Mouse (Mus musculus) heart, postnatal 36 days (tissue): ENCODE results near the gene Sema6b. TPM values are rescaled to one million over a fixed set of nuclear protein-coding genes. Genes with fewer than 3 reads are reported as not detected.
"Not testable (repeated sequence)": the region's sequence is repeated elsewhere in the genome, so short reads cannot be mapped to it uniquely, and the experiment has no call there.

ENCODE experiments used
- DNase-seq, 2 experiments: peaks; one replicate each; pipeline ENCODE4 v3.0.0; 2021 to 2022
- intact Hi-C: fragments of 180-260 bp; cut with DNase I; formaldehyde crosslinking; loops from one replicate; pipeline ENCODE4 v1.15.1; 2025
- total RNA-seq, 2 experiments: library from RNA; stranded (reverse); gene quantifications; 2 replicates each; pipeline ENCODE4 v1.2.3; 2021

Gene Sema6b
- total RNA-seq, 2 experiments from 2014 or later, result 7.5 to 10.2 TPM

DNA sequence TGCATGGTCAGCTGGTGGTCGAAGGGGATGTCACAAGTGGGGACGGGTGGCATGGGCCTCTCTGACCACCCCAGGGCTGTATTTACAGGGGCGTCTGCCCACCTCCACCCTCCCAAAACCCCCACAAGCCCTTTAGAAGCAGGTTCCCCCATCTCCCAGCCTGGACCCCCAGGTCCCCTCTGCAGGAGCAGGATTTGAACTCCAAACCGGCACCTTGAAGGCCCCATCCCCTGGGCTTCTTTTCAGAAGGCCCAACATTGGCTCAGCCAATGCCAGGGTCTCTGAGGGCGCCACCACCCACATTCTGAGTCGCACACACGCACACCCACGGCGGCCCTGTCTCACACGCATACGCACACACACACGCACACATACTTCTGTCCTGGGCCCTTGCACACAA lies 17.0 kb downstream of the Sema6b start:
- intact Hi-C loops, result no loop called here
- peak in 1 of 2 experiments; percentile 3 for DNase-seq

DNA sequence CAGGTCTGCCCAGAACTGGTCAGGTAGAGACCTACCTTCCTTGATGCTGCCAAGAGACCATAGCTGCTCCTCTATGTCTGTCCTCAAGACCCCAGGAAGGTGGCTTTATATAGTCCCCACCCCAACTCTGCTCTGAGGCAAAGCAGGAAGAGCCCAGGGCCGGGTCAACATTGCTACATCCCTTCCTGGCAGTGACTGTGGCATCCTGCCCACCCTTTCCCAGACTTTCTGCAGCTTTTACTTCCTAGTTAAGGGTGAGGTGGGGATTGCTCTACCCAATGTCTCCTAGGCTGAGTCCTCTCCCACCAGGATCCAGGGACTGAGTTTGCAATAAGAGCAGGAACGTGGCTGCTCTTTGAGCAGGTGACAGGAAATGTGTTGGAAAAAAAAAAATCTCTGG lies 18.3 kb downstream of the Sema6b start, which contains the start of gene Lrg1:
TSS of gene Lrg1 (minus strand) at position 176 of the 400 bp plus-strand sequence.
- intact Hi-C loops, result no loop called here
- no peak for DNase-seq

DNA sequence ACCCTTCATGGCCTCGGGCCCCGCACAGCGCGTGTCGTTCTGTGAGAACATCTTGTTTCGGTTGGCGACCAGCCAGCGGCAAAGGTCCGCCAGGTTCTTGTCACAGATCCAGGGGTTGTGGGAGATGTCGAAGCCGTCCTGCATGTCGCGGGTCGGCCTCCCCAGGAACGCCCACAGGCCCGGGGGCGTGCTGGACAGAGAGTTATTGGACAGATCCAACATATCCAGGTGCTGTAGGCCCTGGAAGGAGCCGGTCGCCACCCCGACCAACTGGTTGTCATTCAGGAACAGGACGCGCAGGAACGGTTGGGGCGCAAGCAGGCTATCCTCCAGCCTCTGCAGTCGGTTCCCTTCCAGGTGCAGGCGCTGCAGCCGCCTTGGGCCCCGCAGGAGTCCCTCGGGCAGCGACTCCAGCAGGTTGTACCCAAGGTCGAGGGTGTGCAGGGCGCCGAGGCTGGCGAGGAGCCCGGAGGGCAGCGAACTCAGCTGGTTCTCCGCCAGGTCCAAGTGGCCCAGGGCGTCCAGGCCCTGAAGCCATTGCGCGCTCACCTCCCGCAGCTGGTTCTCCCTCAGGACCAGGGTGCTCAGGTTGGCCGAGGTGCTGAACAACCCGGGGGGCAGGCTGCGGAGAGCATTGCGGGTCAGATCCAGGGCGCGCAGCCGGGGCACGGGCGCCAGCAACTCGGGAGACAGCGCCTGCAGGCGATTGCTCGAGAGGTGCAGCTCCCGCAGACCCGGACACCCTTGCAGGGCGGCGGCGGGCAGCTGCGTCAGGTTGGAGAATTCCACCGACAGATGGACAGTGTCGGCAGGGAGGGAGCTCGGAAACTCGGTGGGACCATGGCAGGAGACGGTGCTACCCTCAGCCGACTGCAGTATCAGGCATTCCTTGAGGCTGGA lies 19.9 kb downstream of the Sema6b start:
- intact Hi-C loops, result no loop called here
- DNase-seq, result peak; percentile 73 to 77

DNA sequence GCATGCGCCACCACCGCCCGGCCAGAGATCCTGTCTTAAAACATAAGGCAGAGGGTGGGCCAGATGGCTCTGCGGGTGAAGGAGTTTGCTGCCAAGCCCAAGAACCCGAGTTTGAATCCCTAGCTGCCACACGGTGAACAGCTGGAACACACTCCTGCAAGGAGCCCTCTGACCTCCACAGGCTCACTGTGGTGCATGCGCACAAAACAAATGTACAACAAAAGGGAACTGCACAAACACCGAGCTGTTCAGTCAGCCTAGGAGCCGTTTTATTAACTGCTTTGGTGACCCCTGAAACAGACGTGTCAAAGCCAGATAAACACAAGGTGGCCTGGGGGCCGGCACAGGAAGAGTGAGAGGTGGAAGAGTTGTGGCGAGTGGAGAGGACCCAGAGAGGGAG lies 20.7 kb downstream of the Sema6b start:
- intact Hi-C loops, result no loop called here
- no peak for DNase-seq

DNA sequence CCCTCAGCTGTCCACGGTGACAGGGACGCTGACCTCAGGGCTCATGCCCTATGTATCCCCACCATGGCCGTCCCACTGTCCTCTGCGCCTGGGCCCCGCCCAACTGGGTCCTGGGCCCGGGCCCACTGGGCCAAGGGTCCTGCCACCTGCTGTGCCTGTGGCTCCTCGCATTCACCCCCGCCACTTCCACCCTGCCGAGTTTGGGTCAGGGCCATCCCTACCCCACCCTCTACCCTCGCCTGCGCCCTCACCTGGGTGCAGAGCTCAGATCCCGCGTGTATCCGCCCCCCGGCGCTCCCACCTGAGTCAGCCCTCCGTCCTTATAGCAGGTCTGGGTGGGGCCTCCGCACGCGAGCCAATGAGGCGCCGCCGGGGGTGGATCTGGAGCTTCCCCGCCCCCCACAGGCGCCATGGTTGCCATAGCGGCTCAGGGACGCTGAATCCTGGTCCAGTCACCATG lies 22.9 kb downstream of the Sema6b start, which contains the start of gene Plin5:
TSS of gene Plin5 (minus strand) at position 346 of the 460 bp plus-strand sequence.
- intact Hi-C loops, result no loop called here

DNA sequence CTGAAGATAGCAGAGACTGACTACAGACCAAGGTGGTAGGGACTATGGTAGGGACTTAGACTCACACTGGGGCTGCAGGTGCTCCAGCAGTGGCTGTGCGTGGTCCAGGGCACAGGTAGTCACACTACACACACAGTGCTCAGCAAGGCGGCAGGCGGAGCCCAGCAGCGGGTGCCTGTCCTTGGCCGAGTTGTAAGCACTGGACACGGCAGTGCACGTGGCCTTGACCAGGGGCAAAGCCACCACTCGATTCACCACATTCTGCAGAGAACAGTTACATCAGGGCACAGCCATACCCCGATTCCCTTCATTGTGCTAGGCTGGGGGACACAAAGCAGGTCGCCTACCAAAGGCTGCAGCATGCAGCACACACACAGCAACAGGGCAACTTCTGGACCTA lies 23.9 kb downstream of the Sema6b start:
- intact Hi-C loops, result no loop called here
- no peak for DNase-seq

More for the DNA sequence above, 22.9 kb downstream of the Sema6b start, which contains the start of gene Plin5:
- DNase-seq, result peak; percentile 69 to 77

DNA sequence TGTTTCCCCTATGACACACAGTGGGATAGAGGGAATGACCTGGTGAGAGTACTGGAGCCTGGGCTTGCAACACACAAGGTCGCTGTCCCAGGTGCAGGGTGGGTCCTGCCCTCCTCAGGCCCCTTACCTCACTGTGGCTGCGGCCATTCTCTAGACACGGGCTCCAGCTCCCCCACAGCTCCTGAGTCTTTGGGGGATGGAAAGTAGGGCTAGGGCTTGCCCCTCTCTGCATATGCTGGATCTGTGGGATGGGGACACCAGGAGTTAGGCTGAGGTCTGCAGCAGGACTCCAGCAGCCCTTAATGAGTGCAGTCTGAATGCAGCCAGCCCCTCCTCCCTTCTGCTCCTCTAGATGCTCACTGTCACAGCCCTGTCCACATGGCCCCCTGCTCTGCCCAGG lies 27.4 kb downstream of the Sema6b start:
- no peak for DNase-seq
- intact Hi-C loops, result loop anchor here (5.0 kb wide), 1 partner anchor 145 kb away; the partner anchor contains the start of gene Fem1a

DNA sequence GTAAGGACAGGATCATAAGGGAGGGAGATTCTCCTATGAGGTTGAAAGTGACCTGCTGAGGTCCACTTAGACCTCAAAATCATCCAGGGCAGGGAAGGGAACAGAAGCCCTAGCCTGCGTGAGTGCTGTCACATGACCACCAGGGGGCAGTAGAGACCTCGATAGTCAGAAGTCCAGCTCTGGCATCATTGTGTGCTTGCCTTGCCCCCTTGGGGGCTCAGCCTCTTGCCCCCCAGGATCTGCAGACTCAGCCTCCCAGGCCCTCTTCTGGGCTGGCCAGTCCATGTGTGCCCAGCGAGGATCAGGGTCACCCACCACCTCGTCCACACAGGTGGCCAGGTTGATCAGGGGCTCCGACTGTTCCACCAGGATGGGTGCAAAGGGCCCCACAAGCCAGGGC lies 28.3 kb downstream of the Sema6b start:
- intact Hi-C loops, result loop anchor here (5.0 kb wide), 1 partner anchor 145 kb away; the partner anchor contains the start of gene Fem1a
- peak; percentile 70 to 73 for DNase-seq

DNA sequence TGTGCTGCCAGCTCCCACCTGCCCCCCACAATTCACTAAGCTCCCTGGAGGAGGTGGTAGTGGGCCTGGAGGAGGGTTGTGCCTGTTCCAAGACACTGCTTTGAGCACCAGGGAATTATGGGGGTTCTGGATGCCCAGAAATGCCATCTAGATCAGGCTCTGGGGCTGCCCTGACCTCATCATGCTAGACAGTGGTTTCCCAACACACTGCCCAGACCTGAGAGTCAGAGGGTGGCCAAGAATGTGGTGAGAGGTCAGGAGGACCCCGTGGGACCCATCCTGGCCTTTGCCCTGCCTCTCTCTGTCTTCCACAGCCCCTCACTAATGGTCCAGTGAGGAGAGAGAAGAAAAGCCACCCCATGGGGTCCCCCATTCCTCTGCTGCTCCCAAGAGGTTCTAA lies 29.1 kb downstream of the Sema6b start:
- no peak for DNase-seq
- intact Hi-C loops, result loop anchor here (5.0 kb wide), 1 partner anchor 146 kb away; the partner anchor contains the start of gene Fem1a

DNA sequence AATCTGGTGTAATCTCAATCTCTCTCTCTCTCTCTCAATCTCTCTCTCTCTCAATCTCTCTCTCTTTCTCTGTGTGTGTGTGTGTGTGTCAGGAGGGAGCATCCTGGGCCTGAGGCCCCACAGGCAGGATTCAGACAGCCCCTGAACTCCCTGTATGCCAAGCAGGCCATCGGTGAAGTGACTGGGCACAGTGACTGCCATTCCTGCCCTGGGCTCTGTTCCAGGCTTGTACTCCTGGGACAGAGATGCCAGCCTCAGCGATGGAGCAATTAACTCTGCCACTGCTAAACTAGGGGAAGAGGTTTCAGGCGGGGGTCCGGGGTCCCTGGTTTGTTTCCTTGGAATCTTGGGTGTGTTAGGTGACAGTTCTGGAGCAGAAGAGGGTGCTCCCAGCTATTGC lies 29.6 kb downstream of the Sema6b start:
- intact Hi-C loops, result loop anchor here (5.0 kb wide), 1 partner anchor 147 kb away; the partner anchor contains the start of gene Fem1a
- peak; percentile 54 to 63 for DNase-seq

DNA sequence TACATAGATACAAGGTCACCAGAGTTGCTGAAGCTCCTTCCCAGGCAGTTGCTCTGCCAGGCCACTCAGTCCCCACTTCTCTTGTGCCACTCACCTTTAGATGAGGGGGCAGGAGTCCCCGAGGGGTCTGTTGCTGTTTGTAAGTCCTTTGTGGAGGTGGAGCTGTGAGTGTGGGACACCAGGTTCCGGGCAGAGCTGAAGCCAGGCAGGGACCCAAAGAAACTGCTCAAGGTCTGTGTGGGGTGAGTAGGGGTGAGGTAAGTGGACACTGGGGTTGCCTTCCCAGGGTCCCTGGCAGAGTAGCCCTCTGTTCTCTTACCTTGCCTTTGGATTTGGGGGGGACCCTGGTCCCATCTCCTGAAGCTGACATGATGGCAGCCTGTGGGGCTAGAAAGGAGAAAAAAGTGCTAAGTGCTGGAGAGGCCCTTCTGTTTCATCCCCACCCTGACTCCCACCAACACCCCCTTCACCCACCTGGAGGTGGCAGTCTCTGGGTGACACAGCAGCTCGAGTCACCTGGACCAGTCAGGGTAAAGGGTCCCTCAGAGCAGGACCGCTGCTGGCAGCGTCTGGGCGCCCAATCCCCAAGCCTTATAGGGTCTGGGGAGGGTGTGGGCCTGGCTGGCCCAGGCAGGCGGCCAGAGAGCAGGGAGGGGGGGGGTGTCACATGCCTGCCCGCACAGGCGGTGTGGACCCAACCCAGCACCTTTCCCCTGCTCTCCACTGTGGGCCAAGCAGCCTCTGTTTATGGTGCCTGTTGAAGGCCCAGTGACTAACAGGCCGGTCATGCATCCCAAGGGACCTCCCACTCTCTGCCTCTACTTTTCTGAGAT lies 30.7 kb downstream of the Sema6b start, which contains the start of gene Plin4:
TSS of gene Plin4 (minus strand) at position 585 of the 833 bp plus-strand sequence.
- DNase-seq, result peak; percentile 69 to 74

DNA sequence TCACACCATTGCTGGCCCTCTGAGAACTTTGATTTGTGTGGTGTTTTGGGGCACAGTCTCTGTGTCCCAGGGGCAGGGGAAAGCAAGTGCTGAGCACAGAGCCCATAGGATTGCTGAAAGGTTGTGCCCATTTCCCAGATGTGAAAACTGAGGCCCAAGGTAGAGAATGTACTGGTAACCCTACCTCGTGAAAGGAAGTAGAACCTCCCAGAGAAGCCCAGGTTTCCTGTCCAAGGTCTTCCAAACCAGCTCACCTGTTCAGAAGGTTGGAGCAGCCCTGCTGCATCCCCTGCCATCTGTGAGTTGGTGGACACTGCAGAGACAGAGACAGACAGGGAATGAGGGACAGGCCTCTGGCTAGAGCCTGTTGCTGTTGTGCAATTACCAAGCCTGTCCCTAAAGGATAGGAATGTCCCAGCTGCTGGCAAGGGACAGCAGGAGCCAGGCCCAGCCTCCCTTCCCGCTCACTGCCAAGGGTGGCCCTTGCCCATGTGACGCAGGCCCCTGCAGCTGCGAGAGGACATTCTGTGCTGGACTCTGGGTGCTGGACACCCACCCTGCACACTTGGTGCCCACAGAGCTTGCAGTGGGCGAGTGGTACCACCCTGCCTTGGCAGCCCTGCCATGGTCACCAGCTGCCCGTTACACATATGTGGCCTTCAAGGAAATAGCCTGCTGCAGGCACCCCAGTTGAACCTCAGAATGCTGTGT lies 31.7 kb downstream of the Sema6b start:
- intact Hi-C loops, result no loop called here
- peak; percentile 78 to 83 for DNase-seq

More for the DNA sequence above, 30.7 kb downstream of the Sema6b start, which contains the start of gene Plin4:
- intact Hi-C loops, result loop anchor here (5.0 kb wide), 1 partner anchor 148 kb away; the partner anchor contains the start of gene Fem1a

DNA sequence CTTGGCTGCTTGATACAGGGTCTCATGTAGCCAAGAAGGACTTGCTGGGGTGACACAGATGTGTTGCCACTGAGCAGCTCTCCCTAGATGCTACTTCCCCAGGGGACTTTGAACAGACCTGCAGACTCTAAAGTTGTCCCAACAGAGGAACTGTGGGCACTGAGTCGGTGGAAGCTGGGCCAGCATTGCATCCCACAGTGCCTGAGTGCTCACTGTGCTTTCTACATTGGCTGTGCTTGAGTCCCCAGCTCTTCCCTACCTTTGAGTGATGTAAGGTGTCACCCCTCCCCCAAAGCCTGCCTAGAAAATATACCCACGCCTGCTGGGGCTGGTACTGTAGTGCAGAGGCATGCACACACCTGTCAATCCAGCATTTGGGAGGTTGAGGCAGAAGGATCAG lies 32.4 kb downstream of the Sema6b start:
- intact Hi-C loops, result no loop called here
- DNase-seq, result no peak

DNA sequence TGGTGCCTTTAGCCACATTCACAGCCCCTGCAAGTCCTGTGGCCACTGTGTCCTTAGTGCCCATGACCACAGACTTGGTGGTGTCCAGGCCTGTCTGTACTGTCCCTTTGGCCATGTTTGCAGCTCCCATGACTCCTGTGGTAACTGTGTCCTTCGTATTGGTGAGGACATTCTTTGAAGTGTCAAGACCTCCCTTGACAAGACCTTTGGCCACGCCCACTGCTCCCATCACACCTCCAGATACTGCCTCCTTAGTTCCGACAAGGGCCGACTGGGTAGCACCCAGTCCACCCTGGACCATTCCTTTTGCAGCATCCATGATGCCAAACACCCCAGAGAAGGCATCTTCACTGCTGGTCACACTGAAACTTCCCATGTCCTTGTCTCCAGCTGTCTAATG lies 33.2 kb downstream of the Sema6b start:
- DNase-seq, result no peak
- intact Hi-C loops, result no loop called here

DNA sequence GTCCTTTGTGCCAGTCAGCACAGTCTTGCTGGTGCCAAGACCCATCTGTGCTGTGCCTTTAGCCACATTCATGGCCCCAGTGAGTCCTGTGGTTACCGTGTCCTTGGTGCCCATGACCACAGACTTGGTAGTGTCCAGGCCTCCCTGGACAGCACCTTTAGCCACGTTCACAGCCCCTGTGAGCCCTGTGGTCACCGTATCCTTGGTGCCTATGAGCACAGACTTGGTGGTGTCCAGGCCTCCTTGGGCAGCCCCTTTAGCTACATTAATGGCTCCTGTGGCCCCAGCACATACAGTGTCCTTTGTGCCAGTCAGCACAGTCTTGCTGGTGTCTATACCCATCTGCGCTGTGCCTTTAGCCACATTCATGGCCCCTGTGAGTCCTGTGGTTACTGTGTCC lies 33.7 kb downstream of the Sema6b start:
- intact Hi-C loops, DNase-seq: not testable (repeated sequence)

DNA sequence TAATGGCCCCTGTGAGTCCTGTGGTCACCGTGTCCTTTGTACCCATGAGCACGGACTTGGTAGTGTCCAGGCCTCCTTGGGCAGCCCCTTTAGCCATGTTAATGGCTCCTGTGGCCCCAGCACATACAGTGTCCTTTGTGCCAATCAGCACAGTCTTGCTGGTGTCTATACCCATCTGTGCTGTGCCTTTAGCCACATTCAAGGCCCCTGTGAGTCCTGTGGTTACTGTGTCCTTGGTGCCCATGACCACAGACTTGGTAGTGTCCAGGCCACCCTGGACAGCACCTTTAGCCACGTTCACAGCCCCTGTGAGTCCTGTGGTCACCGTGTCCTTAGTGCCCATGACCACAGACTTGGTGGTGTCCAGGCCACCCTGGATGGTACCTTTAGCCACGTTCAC lies 35.3 kb downstream of the Sema6b start:
- DNase-seq, intact Hi-C loops: not testable (repeated sequence)

DNA sequence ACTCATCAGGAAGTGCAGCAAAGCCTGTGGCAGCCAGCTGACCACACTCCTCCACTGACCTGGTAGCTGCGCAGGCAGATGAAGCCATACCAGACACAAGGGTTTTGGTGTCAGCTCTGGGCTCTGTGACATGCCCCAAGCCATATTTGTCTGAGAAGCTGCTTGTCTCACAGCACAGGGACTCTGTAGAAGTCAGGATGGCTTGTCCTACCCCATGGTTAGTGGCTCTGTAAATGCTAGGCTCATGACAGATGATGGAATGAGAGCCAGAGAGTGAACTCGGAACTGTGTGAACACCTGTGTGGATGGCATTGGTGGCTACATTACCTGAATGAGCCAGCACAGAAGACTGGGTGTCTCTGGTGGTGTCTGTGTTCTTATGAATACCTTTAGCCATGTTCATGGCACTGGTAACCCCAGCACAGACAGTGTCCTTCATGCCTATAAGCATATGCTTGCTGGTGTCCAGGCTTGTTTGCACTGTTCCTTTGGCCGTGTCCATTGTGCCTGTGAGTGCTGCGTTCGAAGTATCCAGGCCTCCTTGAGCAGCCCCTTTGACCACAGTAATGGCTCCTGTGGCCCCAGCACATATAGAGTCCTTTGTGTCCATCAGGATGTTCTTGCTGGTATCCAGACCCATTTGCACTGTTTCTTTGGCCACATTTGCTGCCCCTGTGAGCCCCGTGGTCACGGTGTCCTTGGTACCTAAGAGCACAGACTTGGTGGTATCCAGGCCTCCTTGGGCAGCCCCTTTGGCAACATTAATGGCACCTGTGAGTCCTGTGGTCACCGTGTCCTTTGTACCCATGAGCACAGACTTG lies 36.5 kb downstream of the Sema6b start:
- DNase-seq, result no peak
- intact Hi-C loops, result no loop called here

DNA sequence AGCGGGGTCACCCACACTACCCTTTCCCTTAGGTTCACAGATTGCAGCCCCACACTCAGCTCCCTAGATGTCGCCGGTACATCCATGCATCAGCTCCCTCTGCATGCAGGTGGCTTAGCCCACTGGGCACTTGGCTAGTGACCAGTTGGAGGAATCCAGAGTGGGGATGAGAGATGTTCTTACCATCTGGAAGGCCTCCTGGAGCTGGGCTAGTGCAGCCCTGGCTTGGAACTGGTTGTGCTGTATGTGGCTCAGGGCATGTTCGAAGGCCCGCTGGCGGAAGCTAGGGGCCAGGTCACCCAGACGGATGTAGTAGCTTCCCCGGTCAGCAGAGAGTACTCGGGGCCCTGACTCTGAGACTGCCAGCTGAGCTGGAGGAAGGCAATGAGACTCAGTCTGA lies 37.2 kb downstream of the Sema6b start:
- DNase-seq, result no peak
- intact Hi-C loops, result no loop called here

DNA sequence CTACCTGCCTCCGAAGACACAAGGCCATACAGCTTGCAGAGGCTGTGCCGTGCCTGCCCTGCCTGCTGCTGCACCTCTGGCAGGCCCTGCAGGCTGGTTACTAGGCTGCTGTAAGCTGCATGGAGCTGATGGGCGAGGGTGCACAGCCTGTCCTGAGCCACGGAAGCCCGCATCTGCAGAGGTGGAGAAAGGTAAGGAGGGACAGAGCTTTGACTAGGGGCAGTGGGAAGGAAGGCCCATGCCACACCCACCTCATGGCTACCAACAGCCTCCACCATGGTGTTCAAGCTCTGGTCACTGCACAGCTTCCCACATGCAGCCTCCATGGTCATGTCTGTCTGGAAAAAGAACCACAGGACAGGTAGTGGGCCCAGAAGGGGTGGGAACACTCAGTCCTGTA lies 38.0 kb downstream of the Sema6b start:
- DNase-seq, result no peak
- intact Hi-C loops, result no loop called here
